In genomic region chr4:129141560-129142438, GRCm38 (mm10) we compare ENCODE assay signal across 7 mouse cellular contexts. TPM values are rescaled to one million over a fixed set of nuclear protein-coding genes. Genes with fewer than 3 reads are reported as not detected.
DNase-seq lines count a peak whose midpoint lies in the region; ATAC-seq and TF ChIP-seq lines count a peak whose summit lies in the region.

No protein-coding gene starts in this region.

- peak; percentile 60 for DNase-seq in MEL-GATA-1-ER (ENCODE audit: extremely low read depth, low read depth)
- peak; percentile 47 to 70 for DNase-seq in heart, adult 2 months
- peak; percentile 35 for DNase-seq in liver, embryonic 11.5 days (ENCODE audit: low spot score)
- no peak for DNase-seq in urinary bladder, adult 18-20 months (ENCODE audit: low spot score in 2 of 2)
- no peak for DNase-seq in lung, postnatal 10 days

- 72% methylated on average over 17 of the region's 17 CpGs for WGBS in hindbrain, embryonic 13.5 days
- WGBS in hindbrain, embryonic 12.5 days: 79% methylated on average over 17 of the region's 17 CpGs
- 46% methylated on average over 17 of the region's 17 CpGs for WGBS in heart, adult 2 months
- WGBS in liver, embryonic 11.5 days: 64% methylated on average over 17 of the region's 17 CpGs

- no peak overlapping the region for H3K9ac ChIP-seq in hindbrain, embryonic 13.5 days
- H3K9ac ChIP-seq in hindbrain, embryonic 12.5 days: no peak overlapping the region
- peak overlapping the region; percentile 24 for H3K9ac ChIP-seq in heart, adult 2 months (ENCODE audit: low read depth, low read length)
- no peak overlapping the region for H3K9ac ChIP-seq in liver, embryonic 11.5 days (ENCODE audit: low read depth, low read length)

- H3K27ac ChIP-seq in hindbrain, embryonic 13.5 days: peak overlapping the region; percentile 31
- H3K27ac ChIP-seq in hindbrain, embryonic 12.5 days: no peak overlapping the region
- peak overlapping the region; percentile 80 for H3K27ac ChIP-seq in heart, adult 2 months
- H3K27ac ChIP-seq in liver, embryonic 11.5 days (ENCODE audit: low read depth, low read length): peak overlapping the region; percentile 41; the same call in 1 of the 2 replicates

- no peak for TF ChIP-seq CTCF in heart, adult 2 months (IDR thresholded peaks at IDR 0.05)

- H3K79me2 ChIP-seq in heart, adult 2 months (replicated peaks; ENCODE audit: control insufficient read depth, insufficient read depth, low read length): no peaks in the 10 kb centered on the region

- H3K27me3 ChIP-seq in hindbrain, embryonic 13.5 days: peaks cover 19% of the 10 kb centered on the region
- peaks cover 28% of the 10 kb centered on the region for H3K27me3 ChIP-seq in hindbrain, embryonic 12.5 days
- H3K27me3 ChIP-seq in heart, adult 2 months (ENCODE audit: control insufficient read depth, insufficient read depth, low read length): no peaks in the 10 kb centered on the region
- H3K27me3 ChIP-seq in liver, embryonic 11.5 days (replicated peaks; ENCODE audit: control insufficient read depth, insufficient read depth, low read length): peaks cover 18% of the 10 kb centered on the region

- no peaks in the 10 kb centered on the region for H3K9me3 ChIP-seq in hindbrain, embryonic 13.5 days
- no peaks in the 10 kb centered on the region for H3K9me3 ChIP-seq in hindbrain, embryonic 12.5 days (replicated peaks)
- no peaks in the 10 kb centered on the region for H3K9me3 ChIP-seq in liver, embryonic 11.5 days (ENCODE audit: control insufficient read depth, low read length)

- peak; percentile 91 for TF ChIP-seq EP300 in heart, adult 2 months (IDR thresholded peaks at IDR 0.05; ENCODE audit: insufficient read depth, low read depth, low read length)

- intact Hi-C loops in heart, adult 2 months (cut with DNase I): no loop called here

- no peak overlapping the region for H3K4me2 ChIP-seq in hindbrain, embryonic 13.5 days
- no peak overlapping the region for H3K4me2 ChIP-seq in hindbrain, embryonic 12.5 days (replicated peaks)
- H3K4me2 ChIP-seq in liver, embryonic 11.5 days: peak overlapping the region; percentile 34; the same call in 1 of the 2 replicates

- no peak for ATAC-seq in hindbrain, embryonic 13.5 days (ENCODE audit: low FRiP score)
- ATAC-seq in hindbrain, embryonic 12.5 days (ENCODE audit: low FRiP score): no peak
- ATAC-seq in liver, embryonic 11.5 days (replicated peaks; ENCODE audit: low FRiP score): peak; percentile 50

- TF ChIP-seq POLR2A in heart, adult 2 months (IDR thresholded peaks at IDR 0.05; ENCODE audit: insufficient read depth, low read depth, low read length): peak; percentile 69; the same call in 1 of the 2 replicates

- peaks cover 42% of the 10 kb centered on the region for H3K4me1 ChIP-seq in hindbrain, embryonic 13.5 days (replicated peaks)
- H3K4me1 ChIP-seq in hindbrain, embryonic 12.5 days: peaks cover 21% of the 10 kb centered on the region
- H3K4me1 ChIP-seq in heart, adult 2 months (ENCODE audit: control insufficient read depth, insufficient read depth, low read length): peaks cover 24% of the 10 kb centered on the region
- H3K4me1 ChIP-seq in liver, embryonic 11.5 days (replicated peaks; ENCODE audit: control insufficient read depth, insufficient read depth, low read length): peaks cover 44% of the 10 kb centered on the region

- H3K36me3 ChIP-seq in hindbrain, embryonic 13.5 days: no peaks in the 10 kb centered on the region
- H3K36me3 ChIP-seq in hindbrain, embryonic 12.5 days: no peaks in the 10 kb centered on the region
- H3K36me3 ChIP-seq in heart, adult 2 months (ENCODE audit: control insufficient read depth, insufficient read depth, low read length): peaks cover 7% of the 10 kb centered on the region
- H3K36me3 ChIP-seq in liver, embryonic 11.5 days (ENCODE audit: control insufficient read depth, insufficient read depth, low read length): no peaks in the 10 kb centered on the region

- no peak overlapping the region for H3K4me3 ChIP-seq in hindbrain, embryonic 13.5 days
- H3K4me3 ChIP-seq in hindbrain, embryonic 12.5 days: no peak overlapping the region
- no peak overlapping the region for H3K4me3 ChIP-seq in heart, adult 2 months
- no peak overlapping the region for H3K4me3 ChIP-seq in liver, embryonic 11.5 days (ENCODE audit: low read depth, low read length)

RNA-seq across cellular contexts. Expression of gene Fndc5, which starts 5.0 kb away (rescaled TPM):
- polyA plus RNA-seq in hindbrain, embryonic 13.5 days (2015; fragmentation: Nextera tagmentation; extraction: Ambion mirVana): 5.4 and 6.5 TPM in 2 replicates
- 3.9 and 6.2 TPM in 2 replicates for polyA plus RNA-seq in hindbrain, embryonic 12.5 days (2016; fragmentation: Nextera tagmentation; extraction: Ambion mirVana)
- 100 to 1,000 TPM; 338 to 388 TPM for total RNA-seq in heart, adult 2 months (2021)
- polyA plus RNA-seq in heart, adult 2 months (2012; rRNA removed): 197 and 335 TPM in 2 replicates
- polyA plus RNA-seq in liver, embryonic 11.5 days (2014; fragmentation: Nextera tagmentation; extraction: Ambion mirVana): 1.8 and 2.0 TPM in 2 replicates

RNA-seq across cellular contexts. Expression of gene Hpca, which starts 20.0 kb away (rescaled TPM):
- polyA plus RNA-seq in hindbrain, embryonic 13.5 days (2015; fragmentation: Nextera tagmentation; extraction: Ambion mirVana): 36.3 and 39.7 TPM in 2 replicates
- polyA plus RNA-seq in hindbrain, embryonic 12.5 days (2016; fragmentation: Nextera tagmentation; extraction: Ambion mirVana): 8.8 and 12.1 TPM in 2 replicates
- total RNA-seq in heart, adult 2 months (2021): under 1 TPM in 1 of 2 experiments, not detected in 1; 0.14 TPM
- 0.23 and 0.62 TPM in 2 replicates for polyA plus RNA-seq in heart, adult 2 months (2012; rRNA removed)
- 3.1 and 4.4 TPM in 2 replicates for polyA plus RNA-seq in liver, embryonic 11.5 days (2014; fragmentation: Nextera tagmentation; extraction: Ambion mirVana)

RNA-seq across cellular contexts. Expression of gene Tmem54, which starts 36.5 kb away (rescaled TPM):
- not detected in 2 replicates for polyA plus RNA-seq in hindbrain, embryonic 13.5 days (2015; fragmentation: Nextera tagmentation; extraction: Ambion mirVana)
- polyA plus RNA-seq in hindbrain, embryonic 12.5 days (2016; fragmentation: Nextera tagmentation; extraction: Ambion mirVana): 1.1 and 1.7 TPM in 2 replicates
- total RNA-seq in heart, adult 2 months (2021): not detected
- polyA plus RNA-seq in heart, adult 2 months (2012; rRNA removed): 0.23 TPM in 1 of 2 replicates, not detected in the other
- polyA plus RNA-seq in liver, embryonic 11.5 days (2014; fragmentation: Nextera tagmentation; extraction: Ambion mirVana): 2.3 and 3.3 TPM in 2 replicates

RNA-seq across cellular contexts. Expression of gene S100pbp, which starts 47.7 kb away (rescaled TPM):
- 17.6 and 18.0 TPM in 2 replicates for polyA plus RNA-seq in hindbrain, embryonic 13.5 days (2015; fragmentation: Nextera tagmentation; extraction: Ambion mirVana)
- polyA plus RNA-seq in hindbrain, embryonic 12.5 days (2016; fragmentation: Nextera tagmentation; extraction: Ambion mirVana): 23.2 and 26.7 TPM in 2 replicates
- total RNA-seq in heart, adult 2 months (2021): 10 to 100 TPM; 10.2 to 14.2 TPM
- 6.6 and 13.3 TPM in 2 replicates for polyA plus RNA-seq in heart, adult 2 months (2012; rRNA removed)
- polyA plus RNA-seq in liver, embryonic 11.5 days (2014; fragmentation: Nextera tagmentation; extraction: Ambion mirVana): 17.2 and 18.9 TPM in 2 replicates

RNA-seq across cellular contexts. Expression of gene Yars, which starts 47.8 kb away (rescaled TPM):
- 104 and 106 TPM in 2 replicates for polyA plus RNA-seq in hindbrain, embryonic 13.5 days (2015; fragmentation: Nextera tagmentation; extraction: Ambion mirVana)
- polyA plus RNA-seq in hindbrain, embryonic 12.5 days (2016; fragmentation: Nextera tagmentation; extraction: Ambion mirVana): 98.1 and 104 TPM in 2 replicates
- 10 to 100 TPM; 26.3 to 29.7 TPM for total RNA-seq in heart, adult 2 months (2021)
- 10.4 and 18.4 TPM in 2 replicates for polyA plus RNA-seq in heart, adult 2 months (2012; rRNA removed)
- 129 TPM in 2 replicates for polyA plus RNA-seq in liver, embryonic 11.5 days (2014; fragmentation: Nextera tagmentation; extraction: Ambion mirVana)

Comparison
In these comparisons a context has a peak if more than half of its experiments do, and no peak if none do; other contexts are left out.
1. DNase-seq: peak in MEL-GATA-1-ER (single experiment), heart, adult 2 months (2 of 2) and liver, embryonic 11.5 days (single experiment); none in urinary bladder, adult 18-20 months (0 of 2) and lung, postnatal 10 days (single experiment).
2. RNA of gene Fndc5, which starts 5.0 kb away (polyA plus RNA-seq): 197 to 335 TPM in heart, adult 2 months; 5.4 to 6.5 TPM in hindbrain, embryonic 13.5 days, 3.9 to 6.2 TPM in hindbrain, embryonic 12.5 days and 1.8 to 2.0 TPM in liver, embryonic 11.5 days; every median in the first group is over 10 times any median in the second.